ENCODE assay signal across 18 mouse cellular contexts in the genomic region with DNA sequence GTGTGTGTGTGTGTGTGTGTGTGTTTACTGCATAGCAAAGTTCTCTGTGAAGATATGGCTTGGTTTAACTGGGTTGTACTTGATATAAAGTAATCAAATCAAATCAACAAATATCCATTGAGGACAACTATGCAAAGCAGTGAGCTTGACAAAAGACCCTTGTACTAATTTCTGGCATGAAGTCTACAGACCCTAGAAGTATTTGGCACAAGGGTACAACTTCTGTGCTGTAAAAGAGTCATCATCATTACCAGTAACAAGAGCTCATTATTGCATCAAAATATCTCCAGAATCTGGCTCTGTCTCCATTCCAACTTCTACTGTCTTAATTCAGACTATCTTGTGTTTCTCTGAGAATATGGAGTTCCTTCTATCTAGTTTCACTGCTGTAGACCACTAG.
"Had no signal": no experiment of that assay in that cellular context is flagged by ENCODE, and none has a peak within 500 bp of the region (broad histone marks: within the 10 kb centered on the region; RNA-seq: fewer than 3 reads in every experiment).

No protein-coding gene starts in this region.

- H3K9me3 ChIP-seq: midbrain, embryonic 10.5 days; midbrain, embryonic 13.5 days; midbrain, embryonic 15.5 days; neural tube, embryonic 13.5 days; neural tube, embryonic 15.5 days had no signal

- ATAC-seq: midbrain, embryonic 13.5 days; midbrain, embryonic 15.5 days had no signal

- H3K4me3 ChIP-seq: midbrain, embryonic 10.5 days; midbrain, embryonic 13.5 days; midbrain, embryonic 15.5 days; myocyte; neural tube, embryonic 13.5 days; neural tube, embryonic 15.5 days had no signal

- H3K9ac ChIP-seq: lung, embryonic 14.5 days; midbrain, embryonic 13.5 days; midbrain, embryonic 15.5 days; neural tube, embryonic 13.5 days; neural tube, embryonic 15.5 days had no signal

- H3K4me2 ChIP-seq: lung, embryonic 14.5 days; midbrain, embryonic 13.5 days; midbrain, embryonic 15.5 days; neural tube, embryonic 13.5 days; neural tube, embryonic 15.5 days had no signal

- H3K36me3 ChIP-seq: midbrain, embryonic 10.5 days; midbrain, embryonic 13.5 days; midbrain, embryonic 15.5 days; neural tube, embryonic 13.5 days; neural tube, embryonic 15.5 days had no signal

- DNase-seq: lung, adult 18-20 months; lung, embryonic 14.5 days; lung, postnatal 10 days; lung, postnatal 4 days; retina, postnatal 1 day; right cerebral cortex, adult 18-20 months; right cerebral cortex, postnatal 25 days; right cerebral cortex, postnatal 4 days; spleen, adult 18-20 months; thymus, adult 18-20 months; thymus, postnatal 14 days; thymus, postnatal 36 days had no signal

- H3K27ac ChIP-seq: midbrain, embryonic 10.5 days; midbrain, embryonic 13.5 days; midbrain, embryonic 15.5 days; neural tube, embryonic 13.5 days; neural tube, embryonic 15.5 days had no signal

- H3K4me1 ChIP-seq: midbrain, embryonic 10.5 days; midbrain, embryonic 13.5 days; midbrain, embryonic 15.5 days; neural tube, embryonic 13.5 days; neural tube, embryonic 15.5 days had no signal

- H3K27me3 ChIP-seq: midbrain, embryonic 13.5 days; midbrain, embryonic 15.5 days; neural tube, embryonic 13.5 days; neural tube, embryonic 15.5 days had no signal
